Mouse (Mus musculus): ENCODE data around the gene Atf7.

DNA sequence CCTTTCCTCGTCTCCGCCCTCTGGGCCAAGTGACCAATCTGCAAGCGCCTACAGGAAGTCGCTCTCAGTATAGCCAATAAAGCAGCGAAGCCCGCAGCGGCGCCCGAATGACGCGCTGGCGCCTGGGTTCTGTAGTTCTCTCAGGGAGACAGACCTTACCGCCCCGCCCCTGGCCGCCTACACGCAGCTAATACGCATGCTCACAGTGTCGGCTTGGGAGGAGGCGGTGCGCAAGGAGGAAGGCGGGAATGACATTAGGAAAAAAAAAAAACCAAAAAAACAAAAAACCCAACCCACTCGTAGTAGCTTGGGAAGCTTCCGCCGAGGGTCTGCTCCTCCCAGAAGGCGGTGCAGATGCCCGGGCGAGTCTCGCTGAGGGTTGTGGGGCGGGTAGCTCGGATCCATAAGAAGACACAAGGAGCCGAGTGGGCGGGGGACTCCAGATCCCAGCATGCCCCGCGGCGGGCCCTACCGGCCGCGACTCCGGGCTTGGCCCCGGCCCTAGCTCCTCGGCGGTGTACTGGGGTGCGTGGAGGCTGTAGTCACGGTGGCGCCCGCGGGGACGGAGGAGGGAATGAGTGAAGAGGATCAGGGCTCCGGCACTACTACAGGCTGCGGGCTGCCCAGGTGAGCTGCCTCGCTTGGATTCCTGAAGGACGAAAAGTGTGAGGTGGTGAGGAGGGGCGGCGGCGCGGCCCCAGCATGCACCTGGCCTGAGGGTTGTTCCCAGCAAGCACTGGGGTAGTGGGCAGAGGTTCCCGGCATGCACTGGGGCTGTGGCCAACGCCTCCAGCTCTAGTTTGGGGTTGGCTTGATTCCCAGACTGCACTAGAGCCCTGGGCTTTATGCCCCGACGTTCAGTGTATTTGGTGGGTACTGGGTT, 107.0 kb downstream of the Atf7 start, which contains the start of gene Tarbp2:
- TF ChIP-seq ZC3H11A (IDR thresholded peaks at IDR 0.05; ENCODE audit: borderline replicate concordance, low read depth, low read length), result no peak
- TF ChIP-seq ZNF384 (IDR thresholded peaks at IDR 0.05; ENCODE audit: low read depth, low read length), result peak; percentile 97
- 0 out of 2 replicates have a peak, but pooled peaks have one; percentile 31 for TF ChIP-seq CHD2 (IDR thresholded peaks at IDR 0.05; ENCODE audit: low read depth, low read length)
- no peak for TF ChIP-seq MAFK (IDR thresholded peaks at IDR 0.05; ENCODE audit: insufficient read depth, low read depth, low read length)
- peak; percentile 87 for TF ChIP-seq HCFC1 (IDR thresholded peaks at IDR 0.05; ENCODE audit: borderline replicate concordance, insufficient read depth, low read length)

Measured in ES-E14 (cell line).